Mouse (Mus musculus) layer of hippocampus, postnatal 14 days (tissue): ENCODE results near the gene Taar9. TPM values are rescaled to one million over a fixed set of nuclear protein-coding genes. Genes with fewer than 3 reads are reported as not detected.
"Not testable (repeated sequence)": the region's sequence is repeated elsewhere in the genome, so short reads cannot be mapped to it uniquely, and the experiment has no call there.

ENCODE experiments used
- DNase-seq, 2 experiments: peaks; one replicate each; pipeline ENCODE4 v3.0.0; 2021 to 2022; ENCODE audit warnings: low spot score in 2 of 2, mixed read lengths in 1 of 2
- total RNA-seq, 2 experiments: library from RNA; stranded (reverse); gene quantifications; 2 replicates each; pipeline ENCODE4 v1.2.3; 2021

Gene Taar9
- total RNA-seq, 2 experiments from 2014 or later, result not detected

GRCm38 (mm10) chr10:24080166-24080565 is 29.2 kb downstream of the Taar9 start:
- peak; percentile 43 to 52 for DNase-seq

- not testable (repeated sequence) for DNase-seq
These were observed 33.1 kb downstream of the Taar9 start, which contains the start of gene Taar8a for GRCm38 (mm10) chr10:24076200-24076599. Gene Taar8a (plus strand): TSS chr10:24076500.

- DNase-seq, result not testable (repeated sequence)
These were observed 34.6 kb downstream of the Taar9 start for GRCm38 (mm10) chr10:24074751-24075150.

- DNase-seq, result no peak
These were observed 50.3 kb downstream of the Taar9 start for GRCm38 (mm10) chr10:24058986-24059385.

Other genes starting within 250 kb of the Taar9 start
- gene Vnn1, start 214.8 kb downstream of the Taar9 start, total RNA-seq, result under 1 TPM; 0.14 to 0.25 TPM
- gene Taar1, start 189.2 kb downstream of the Taar9 start, total RNA-seq, result not detected
- not detected for gene Taar2, start 171.0 kb downstream of the Taar9 start, total RNA-seq
- gene Taar3, start 160.0 kb downstream of the Taar9 start, total RNA-seq, result not detected
- gene Taar4, start 149.0 kb downstream of the Taar9 start, total RNA-seq, result not detected
- not detected for gene Taar5, start 138.8 kb downstream of the Taar9 start, total RNA-seq
- gene Taar6, start 123.9 kb downstream of the Taar9 start, total RNA-seq, result not detected
- gene Taar7a, start 116.1 kb downstream of the Taar9 start, total RNA-seq, result not detected
- not detected for gene Taar7b, start 109.6 kb downstream of the Taar9 start, total RNA-seq
- gene Taar7d, start 82.3 kb downstream of the Taar9 start, total RNA-seq, result not detected
- not detected for gene Taar7e, start 71.9 kb downstream of the Taar9 start, total RNA-seq
- not detected for gene Taar7f, start 60.0 kb downstream of the Taar9 start, total RNA-seq
- not detected for gene Taar8a, start 33.0 kb downstream of the Taar9 start, total RNA-seq
- gene Taar8b, start 17.2 kb downstream of the Taar9 start, total RNA-seq, result not detected
- not detected for gene Taar8c, start 7.6 kb downstream of the Taar9 start, total RNA-seq
- 100 to 1,000 TPM; 122 to 129 TPM for gene Stx7, start 39.8 kb upstream of the Taar9 start, total RNA-seq
- gene Moxd1, start 114.0 kb upstream of the Taar9 start, total RNA-seq, result 1 to 10 TPM; 5.4 to 5.8 TPM